Mouse (Mus musculus): ENCODE data around the gene Rps6ka1.

- TF ChIP-seq CTCF (IDR thresholded peaks at IDR 0.05; ENCODE audit: borderline replicate concordance, insufficient read depth, low read depth, low read length): no peak
- TF ChIP-seq POLR2A (IDR thresholded peaks at IDR 0.05; ENCODE audit: borderline replicate concordance, insufficient read depth, low read length): no peak
These were observed 14.2 kb downstream of the Rps6ka1 start for GRCm38 (mm10) chr4:133873431-133873851.

Data from cerebellum, adult 2 months (tissue).